Mouse (Mus musculus) thymus, adult 2 months (tissue): Measurements from ENCODE around the gene Gas2l2. TPM values are rescaled to one million over a fixed set of nuclear protein-coding genes. Genes with fewer than 3 reads are reported as not detected.
A peak's percentile ranks its signal among the peaks of the same experiment; 100 is the strongest.

ENCODE experiments used
- DNase-seq: peaks from one replicate; pipeline ENCODE4 v3.0.0; 2021
- H3K27ac ChIP-seq: fragments of 200-500 bp; 2 replicates; pipeline ENCODE4 v1.5.1; 2012; ENCODE audit warnings: low read length, control low read depth; ENCODE audit not compliant: control insufficient read depth, insufficient read depth
- H3K27me3 ChIP-seq: fragments of 200-500 bp; 2 replicates; pipeline ENCODE4 v1.6.1; 2012; ENCODE audit warnings: mild to moderate bottlenecking, low read length, moderate library complexity, mixed read lengths; ENCODE audit not compliant: control insufficient read depth, insufficient read depth
- H3K36me3 ChIP-seq: fragments of 200-500 bp; 2 replicates; pipeline ENCODE4 v1.6.1; 2012; ENCODE audit warnings: mild to moderate bottlenecking, low read length, moderate library complexity; ENCODE audit not compliant: control insufficient read depth, insufficient read depth
- H3K4me1 ChIP-seq: fragments of 200-500 bp; replicated peaks from 2 replicates; pipeline ENCODE4 v1.6.1; 2012; ENCODE audit warnings: low read length; ENCODE audit not compliant: control insufficient read depth, insufficient read depth
- H3K4me3 ChIP-seq: fragments of 200-500 bp; 2 replicates; pipeline ENCODE4 v1.5.1; 2012; ENCODE audit warnings: mild to moderate bottlenecking, low read length, control low read depth, moderate library complexity; ENCODE audit not compliant: control insufficient read depth, insufficient read depth
- CTCF ChIP-seq: fragments of 200-500 bp; IDR thresholded peaks from 2 replicates; pipeline ENCODE4 v1.5.1; 2012; ENCODE audit warnings: mild to moderate bottlenecking, control low read depth, low read length, moderate library complexity, borderline replicate concordance; ENCODE audit not compliant: control insufficient read depth, poor library complexity, insufficient read depth; ENCODE audit errors: extremely low read depth
- POLR2A ChIP-seq: fragments of 200-500 bp; IDR thresholded peaks from 2 replicates; pipeline ENCODE4 v1.6.1; 2012; ENCODE audit warnings: mild to moderate bottlenecking, low read length, control low read depth, moderate library complexity; ENCODE audit not compliant: control insufficient read depth, poor library complexity, insufficient read depth; ENCODE audit errors: extremely low read depth
- WGBS: fragments of 180-500 bp; shearing (Covaris S2); methylation state at CpG from one replicate; pipeline ENCODE4 v1.1.7; 2018; 5-methylcytosine and 5-hydroxymethylcytosine counted together
- polyA plus RNA-seq: library from polyadenylated mRNA; depleted of rRNA; stranded (reverse); fragments of >200 nt; gene quantifications from 2 replicates; pipeline ENCODE4 v1.2.3, GENCODE M21; 2012

Gene Gas2l2
- polyA plus RNA-seq, 1 experiment = 0.12 TPM

- Histone ChIP-seq H3K36me3 (no peaks in the 10 kb centered on the region), H3K27ac (no peak overlapping the region), H3K4me1 (peaks cover 5% of the 10 kb centered on the region), H3K27me3 (peaks cover 13% of the 10 kb centered on the region; the same call in 1 of the 2 replicates), H3K4me3 (no peak overlapping the region)
- no peak for TF ChIP-seq POLR2A
- no peak for TF ChIP-seq CTCF
- no peak for DNase-seq
- WGBS = 60% methylated on average over 2 of the region's 2 CpGs
Measured at GRCm38 (mm10) chr11:83465976-83466375, 36.7 kb upstream of the Gas2l2 start.

- no peak within 1 kb of the TSS for H3K27ac ChIP-seq
- H3K4me1 ChIP-seq = peaks cover 5% of the 10 kb centered on the region
- no peak for TF ChIP-seq POLR2A
- no peak for TF ChIP-seq CTCF
- no peaks in the 10 kb centered on the region for H3K36me3 ChIP-seq
- H3K27me3 ChIP-seq = peaks cover 13% of the 10 kb centered on the region; the same call in 1 of the 2 replicates
- WGBS = under 1% methylated on average over 42 of the region's 42 CpGs
- peak within 1 kb of the TSS; percentile 37 for H3K4me3 ChIP-seq
- DNase-seq = no peak
Measured at GRCm38 (mm10) chr11:83462711-83463244, 33.5 kb upstream of the Gas2l2 start, which contains the start of gene Mmp28. TSS of gene Mmp28 (minus strand) at chr11:83463071.

- Histone ChIP-seq H3K27me3 (peaks cover 13% of the 10 kb centered on the region; the same call in 1 of the 2 replicates), H3K27ac (no peak overlapping the region), H3K4me1 (peaks cover 5% of the 10 kb centered on the region), H3K36me3 (no peaks in the 10 kb centered on the region), H3K4me3 (no peak overlapping the region)
- no peak for DNase-seq
- WGBS = 84% methylated on average over 10 of the region's 10 CpGs
- TF ChIP-seq CTCF (no peak), POLR2A (no peak)
Measured at GRCm38 (mm10) chr11:83461462-83462027, 32.3 kb upstream of the Gas2l2 start.

GRCm38 (mm10) chr11:83457912-83458601 is 28.8 kb upstream of the Gas2l2 start:
- Histone ChIP-seq H3K4me1 (peaks cover 7% of the 10 kb centered on the region), H3K27ac (no peak overlapping the region), H3K27me3 (peaks cover 10% of the 10 kb centered on the region; the same call in 1 of the 2 replicates), H3K36me3 (no peaks in the 10 kb centered on the region), H3K4me3 (no peak overlapping the region)
- 92% methylated on average over 9 of the region's 9 CpGs for WGBS
- TF ChIP-seq POLR2A (no peak), CTCF (no peak)
- DNase-seq = no peak

- H3K36me3 ChIP-seq = no peaks in the 10 kb centered on the region
- peaks cover 3% of the 10 kb centered on the region; the same call in 1 of the 2 replicates for H3K27me3 ChIP-seq
- 0 out of 2 replicates have a peak, but pooled peaks cover 2% of the 10 kb centered on the region for H3K4me1 ChIP-seq
- no peak overlapping the region for H3K4me3 ChIP-seq
- no peak overlapping the region for H3K27ac ChIP-seq
- WGBS = 94% methylated on average over 7 of the region's 7 CpGs
- no peak for DNase-seq
- TF ChIP-seq POLR2A (no peak), CTCF (no peak)
Measured at GRCm38 (mm10) chr11:83457257-83457656, 28.0 kb upstream of the Gas2l2 start.

- 79% methylated on average over 3 of the region's 3 CpGs for WGBS
- Histone ChIP-seq H3K4me1 (0 out of 2 replicates have a peak, but pooled peaks cover 2% of the 10 kb centered on the region), H3K27me3 (no peaks in the 10 kb centered on the region), H3K4me3 (no peak overlapping the region), H3K27ac (no peak overlapping the region), H3K36me3 (no peaks in the 10 kb centered on the region)
- TF ChIP-seq POLR2A (no peak), CTCF (no peak)
- no peak for DNase-seq
Measured at GRCm38 (mm10) chr11:83455608-83456007, 26.4 kb upstream of the Gas2l2 start.

GRCm38 (mm10) chr11:83454548-83454947 is 25.3 kb upstream of the Gas2l2 start:
- WGBS = 10% methylated on average over 4 of the region's 4 CpGs
- H3K27ac ChIP-seq = no peak overlapping the region

More at GRCm38 (mm10) chr11:83454548-83454947, 25.3 kb upstream of the Gas2l2 start:
- Histone ChIP-seq H3K36me3 (no peaks in the 10 kb centered on the region), H3K27me3 (no peaks in the 10 kb centered on the region), H3K4me1 (0 out of 2 replicates have a peak, but pooled peaks cover 2% of the 10 kb centered on the region), H3K4me3 (no peak overlapping the region)
- no peak for DNase-seq
- TF ChIP-seq POLR2A (no peak), CTCF (no peak)
